Mouse (Mus musculus): ENCODE data around the gene Gm44511.
"Not testable (repeated sequence)": the region's sequence is repeated elsewhere in the genome, so short reads cannot be mapped to it uniquely, and the experiment has no call there.

Gm44511 gene

GRCm38 (mm10) chr6:128845319-128845979, 19.3 kb upstream of the Gm44511 start:
- peak; percentile 94 for DNase-seq (ENCODE audit: low read depth, low spot score)
- Histone ChIP-seq H3K36me3 (ENCODE audit: control insufficient read depth, insufficient read depth, low read length, poor library complexity, severe bottlenecking) (peaks cover 9% of the 10 kb centered on the region), H3K27me3 (ENCODE audit: control insufficient read depth, insufficient read depth, low read length, poor library complexity, severe bottlenecking) (no peaks in the 10 kb centered on the region)

GRCm38 (mm10) chr6:128844586-128845080, 18.5 kb upstream of the Gm44511 start:
- peaks cover 9% of the 10 kb centered on the region for H3K36me3 ChIP-seq (ENCODE audit: control insufficient read depth, insufficient read depth, low read length, poor library complexity, severe bottlenecking)
- H3K27me3 ChIP-seq (ENCODE audit: control insufficient read depth, insufficient read depth, low read length, poor library complexity, severe bottlenecking) = no peaks in the 10 kb centered on the region
- no peak for DNase-seq (ENCODE audit: low read depth, low spot score)

- Histone ChIP-seq H3K27me3 (ENCODE audit: control insufficient read depth, insufficient read depth, low read length, poor library complexity, severe bottlenecking) (no peaks in the 10 kb centered on the region), H3K36me3 (ENCODE audit: control insufficient read depth, insufficient read depth, low read length, poor library complexity, severe bottlenecking) (peaks cover 7% of the 10 kb centered on the region)
- peak; percentile 34 for DNase-seq (ENCODE audit: low read depth, low spot score)
These were observed 18.0 kb upstream of the Gm44511 start for GRCm38 (mm10) chr6:128844131-128844530.

GRCm38 (mm10) chr6:128843479-128843992, 17.4 kb upstream of the Gm44511 start:
- DNase-seq (ENCODE audit: low read depth, low spot score) = peak; percentile 78

GRCm38 (mm10) chr6:128842945-128843478, 16.9 kb upstream of the Gm44511 start:
- Histone ChIP-seq H3K36me3 (ENCODE audit: control insufficient read depth, insufficient read depth, low read length, poor library complexity, severe bottlenecking) (peaks cover 6% of the 10 kb centered on the region; the same call in 1 of the 2 replicates), H3K27me3 (ENCODE audit: control insufficient read depth, insufficient read depth, low read length, poor library complexity, severe bottlenecking) (no peaks in the 10 kb centered on the region)
- DNase-seq (ENCODE audit: low read depth, low spot score) = peak; percentile 99

More at GRCm38 (mm10) chr6:128843479-128843992, 17.4 kb upstream of the Gm44511 start:
- peaks cover 6% of the 10 kb centered on the region; the same call in 1 of the 2 replicates for H3K36me3 ChIP-seq (ENCODE audit: control insufficient read depth, insufficient read depth, low read length, poor library complexity, severe bottlenecking)
- no peaks in the 10 kb centered on the region for H3K27me3 ChIP-seq (ENCODE audit: control insufficient read depth, insufficient read depth, low read length, poor library complexity, severe bottlenecking)

GRCm38 (mm10) chr6:128842356-128842944, 16.3 kb upstream of the Gm44511 start:
- no peak for DNase-seq (ENCODE audit: low read depth, low spot score)
- Histone ChIP-seq H3K36me3 (ENCODE audit: control insufficient read depth, insufficient read depth, low read length, poor library complexity, severe bottlenecking) (peaks cover 6% of the 10 kb centered on the region; the same call in 1 of the 2 replicates), H3K27me3 (ENCODE audit: control insufficient read depth, insufficient read depth, low read length, poor library complexity, severe bottlenecking) (no peaks in the 10 kb centered on the region)

- no peaks in the 10 kb centered on the region for H3K36me3 ChIP-seq (ENCODE audit: control insufficient read depth, insufficient read depth, low read length, poor library complexity, severe bottlenecking)
- H3K27me3 ChIP-seq (ENCODE audit: control insufficient read depth, insufficient read depth, low read length, poor library complexity, severe bottlenecking) = no peaks in the 10 kb centered on the region
- no peak for DNase-seq (ENCODE audit: low read depth, low spot score)
These were observed 15.4 kb upstream of the Gm44511 start for GRCm38 (mm10) chr6:128841327-128842089.

- DNase-seq (ENCODE audit: low read depth, low spot score); H3K36me3 ChIP-seq (ENCODE audit: control insufficient read depth, insufficient read depth, low read length, poor library complexity, severe bottlenecking); H3K27me3 ChIP-seq (ENCODE audit: control insufficient read depth, insufficient read depth, low read length, poor library complexity, severe bottlenecking): not testable (repeated sequence)
These were observed 14.6 kb upstream of the Gm44511 start for GRCm38 (mm10) chr6:128840669-128841068.

GRCm38 (mm10) chr6:128839921-128840320, 13.8 kb upstream of the Gm44511 start:
- Histone ChIP-seq H3K36me3 (ENCODE audit: control insufficient read depth, insufficient read depth, low read length, poor library complexity, severe bottlenecking) (no peaks in the 10 kb centered on the region), H3K27me3 (ENCODE audit: control insufficient read depth, insufficient read depth, low read length, poor library complexity, severe bottlenecking) (no peaks in the 10 kb centered on the region)
- DNase-seq (ENCODE audit: low read depth, low spot score) = peak; percentile 63

GRCm38 (mm10) chr6:128839266-128839771, 13.2 kb upstream of the Gm44511 start:
- peak; percentile 97 for DNase-seq (ENCODE audit: low read depth, low spot score)

GRCm38 (mm10) chr6:128838342-128839265, 12.5 kb upstream of the Gm44511 start:
- Histone ChIP-seq H3K36me3 (ENCODE audit: control insufficient read depth, insufficient read depth, low read length, poor library complexity, severe bottlenecking) (no peaks in the 10 kb centered on the region), H3K27me3 (ENCODE audit: control insufficient read depth, insufficient read depth, low read length, poor library complexity, severe bottlenecking) (no peaks in the 10 kb centered on the region)
- DNase-seq (ENCODE audit: low read depth, low spot score) = peak; percentile 95

More at GRCm38 (mm10) chr6:128839266-128839771, 13.2 kb upstream of the Gm44511 start:
- Histone ChIP-seq H3K36me3 (ENCODE audit: control insufficient read depth, insufficient read depth, low read length, poor library complexity, severe bottlenecking) (no peaks in the 10 kb centered on the region), H3K27me3 (ENCODE audit: control insufficient read depth, insufficient read depth, low read length, poor library complexity, severe bottlenecking) (no peaks in the 10 kb centered on the region)

- Histone ChIP-seq H3K36me3 (ENCODE audit: control insufficient read depth, insufficient read depth, low read length, poor library complexity, severe bottlenecking) (no peaks in the 10 kb centered on the region), H3K27me3 (ENCODE audit: control insufficient read depth, insufficient read depth, low read length, poor library complexity, severe bottlenecking) (no peaks in the 10 kb centered on the region)
- no peak for DNase-seq (ENCODE audit: low read depth, low spot score)
These were observed 11.6 kb upstream of the Gm44511 start for GRCm38 (mm10) chr6:128837454-128838341.

- DNase-seq (ENCODE audit: low read depth, low spot score) = no peak
- no peaks in the 10 kb centered on the region for H3K27me3 ChIP-seq (ENCODE audit: control insufficient read depth, insufficient read depth, low read length, poor library complexity, severe bottlenecking)
- H3K36me3 ChIP-seq (ENCODE audit: control insufficient read depth, insufficient read depth, low read length, poor library complexity, severe bottlenecking) = no peaks in the 10 kb centered on the region
These were observed 10.8 kb upstream of the Gm44511 start for GRCm38 (mm10) chr6:128836955-128837334.

All from splenic B cell, adult 2 months (primary cell).